Mouse (Mus musculus) MEL (cell line): ENCODE measurements at regions not wholly inside any gene's neighbourhood (a gene's known extent, or its start where the extent isn't known, plus 50 kb on each side); places are given as distances from the start of the nearest gene placed in this dataset.

ENCODE experiments used
- CTCF ChIP-seq, 3 experiments: IDR thresholded peaks in 2 of 3; conservative IDR thresholded peaks in 1 of 3; 2 replicates each; pipeline ENCODE4 v1.5.1; 2011 to 2012; ENCODE audit warnings: low read length in 3 of 3, low read depth in 2 of 3, mild to moderate bottlenecking in 2 of 3, improper control_type of control experiment in 1 of 3, inconsistent platforms in 1 of 3, mixed read lengths in 1 of 3, moderate library complexity in 1 of 3; ENCODE audit not compliant: control insufficient read depth in 1 of 3, insufficient read depth in 1 of 3, poor library complexity in 1 of 3, severe bottlenecking in 1 of 3
- EP300 ChIP-seq, 2 experiments: IDR thresholded peaks; 2 replicates each; pipeline ENCODE4 v1.6.1; 2011; ENCODE audit warnings: improper control_type of control experiment in 2 of 2, low read length in 2 of 2, low read depth in 1 of 2, mild to moderate bottlenecking in 1 of 2
- MEF2A ChIP-seq: IDR thresholded peaks from 2 replicates; pipeline ENCODE4 v1.6.1; 2014; ENCODE audit warnings: low read depth, mild to moderate bottlenecking, inconsistent platforms, low read length, improper control_type of control experiment; ENCODE audit not compliant: poor library complexity, insufficient replicate concordance, severe bottlenecking; ENCODE audit errors: extremely low read depth

DNA sequence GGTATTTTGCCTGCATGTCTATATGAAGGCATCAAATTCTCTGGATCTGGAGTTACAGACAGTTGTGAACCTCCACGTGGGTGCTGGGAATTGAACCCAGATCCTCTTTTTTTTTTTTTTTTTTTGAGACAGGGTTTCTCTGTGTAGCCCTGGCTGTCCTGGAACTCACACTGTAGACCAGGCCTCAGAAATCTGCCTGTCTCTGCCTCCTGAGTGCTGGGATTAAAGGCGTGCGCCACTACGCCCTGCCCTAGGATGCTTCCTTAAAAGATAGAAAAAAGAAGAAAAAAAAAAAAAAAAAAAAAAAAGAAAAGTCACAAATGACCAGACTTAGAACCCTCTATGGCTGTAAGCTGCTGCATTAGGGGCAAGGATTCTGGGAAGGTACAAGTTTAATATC is 111.6 kb downstream of the Sox2 start:
- TF ChIP-seq CTCF (IDR thresholded peaks at IDR 0.05 in 2 of 3, conservative IDR thresholded peaks at IDR 0.05 in 1 of 3; ENCODE audit: control insufficient read depth in 1 of 3, insufficient read depth in 1 of 3, low read depth in 2 of 3, low read length in 3 of 3, poor library complexity in 1 of 3, severe bottlenecking in 1 of 3) (no peak), EP300 (IDR thresholded peaks at IDR 0.05; ENCODE audit: low read depth in 1 of 2, low read length in 2 of 2) (no peak), MEF2A (no peak)
